Mouse (Mus musculus) hindbrain, embryonic 16.5 days (tissue): ENCODE measurements around the gene Rnf166. TPM values are rescaled to one million over a fixed set of nuclear protein-coding genes. Genes with fewer than 3 reads are reported as not detected.

ENCODE experiments used
- ATAC-seq: fragments of 200-750 bp; cut with Nextera tagmentation; 2 replicates; pipeline ENCODE4 v1.8.0; 2017; ENCODE audit warnings: moderate TSS enrichment, moderate library complexity
- H3K27ac ChIP-seq: fragments of 300-500 bp; sonication (generic); 2 replicates; pipeline ENCODE4 v1.5.1; 2014; ENCODE audit warnings: low read depth, mild to moderate bottlenecking, control low read depth, low read length, moderate library complexity
- H3K27me3 ChIP-seq: fragments of 300-500 bp; sonication (generic); replicated peaks from 2 replicates; pipeline ENCODE4 v1.6.1; 2014; ENCODE audit warnings: low read length; ENCODE audit not compliant: control insufficient read depth, insufficient read depth
- H3K36me3 ChIP-seq: fragments of 300-500 bp; sonication (generic); 2 replicates; pipeline ENCODE4 v1.6.1; 2014; ENCODE audit warnings: mild to moderate bottlenecking, low read length, moderate library complexity, mixed read lengths; ENCODE audit not compliant: control insufficient read depth, insufficient read depth
- H3K4me1 ChIP-seq: fragments of 300-500 bp; sonication (generic); 2 replicates; pipeline ENCODE4 v1.6.1; 2014; ENCODE audit warnings: low read depth, low read length; ENCODE audit not compliant: control insufficient read depth, insufficient read depth
- H3K4me2 ChIP-seq: fragments of 300-500 bp; sonication (generic); 2 replicates; pipeline ENCODE4 v1.6.1; 2014; ENCODE audit warnings: mild to moderate bottlenecking, low read length, control low read depth, moderate library complexity
- H3K4me3 ChIP-seq: fragments of 300-500 bp; sonication (generic); 2 replicates; pipeline ENCODE4 v1.5.1; 2014; ENCODE audit warnings: mild to moderate bottlenecking, low read length, control low read depth, moderate library complexity
- H3K9ac ChIP-seq: fragments of 300-500 bp; sonication (generic); 2 replicates; pipeline ENCODE4 v1.6.1; 2014; ENCODE audit warnings: low read depth, mild to moderate bottlenecking, control low read depth, low read length, moderate library complexity
- H3K9me3 ChIP-seq: fragments of 300-500 bp; sonication (generic); 2 replicates; pipeline ENCODE4 v1.6.1; 2014; ENCODE audit warnings: mild to moderate bottlenecking, low read length, moderate library complexity; ENCODE audit not compliant: control insufficient read depth
- WGBS: fragments of 180-500 bp; shearing (Covaris S2); extraction: QIAGEN DNeasy Blood & Tissue Kit; methylation state at CpG from one replicate; pipeline ENCODE4 v1.1.7; 2014; 5-methylcytosine and 5-hydroxymethylcytosine counted together
- polyA plus RNA-seq: library from polyadenylated mRNA; unstranded; fragments of >200 nt; fragmentation: Nextera tagmentation; extraction: Ambion mirVana; gene quantifications from 2 replicates; pipeline ENCODE4 v1.2.1, GENCODE M21; 2015

The Rnf166 gene
- polyA plus RNA-seq, 1 experiment from 2014 or later, result 30.9 TPM

GRCm38 (mm10) chr8:122445203-122445602 is 30.7 kb downstream of the Rnf166 start:
- H3K9me3 ChIP-seq, result no peaks in the 10 kb centered on the region
- no peak overlapping the region for H3K9ac ChIP-seq
- H3K27me3 ChIP-seq, result no peaks in the 10 kb centered on the region
- H3K27ac ChIP-seq, result no peak overlapping the region; the same call in 1 of the 2 replicates
- no peaks in the 10 kb centered on the region for H3K36me3 ChIP-seq
- H3K4me3 ChIP-seq, result no peak overlapping the region
- peaks cover 22% of the 10 kb centered on the region for H3K4me1 ChIP-seq
- peak overlapping the region; percentile 62 for H3K4me2 ChIP-seq
- whole genome bisulfite sequencing, result 66% methylated on average over 3 of the region's 3 CpGs
- no peak for ATAC-seq

DNA sequence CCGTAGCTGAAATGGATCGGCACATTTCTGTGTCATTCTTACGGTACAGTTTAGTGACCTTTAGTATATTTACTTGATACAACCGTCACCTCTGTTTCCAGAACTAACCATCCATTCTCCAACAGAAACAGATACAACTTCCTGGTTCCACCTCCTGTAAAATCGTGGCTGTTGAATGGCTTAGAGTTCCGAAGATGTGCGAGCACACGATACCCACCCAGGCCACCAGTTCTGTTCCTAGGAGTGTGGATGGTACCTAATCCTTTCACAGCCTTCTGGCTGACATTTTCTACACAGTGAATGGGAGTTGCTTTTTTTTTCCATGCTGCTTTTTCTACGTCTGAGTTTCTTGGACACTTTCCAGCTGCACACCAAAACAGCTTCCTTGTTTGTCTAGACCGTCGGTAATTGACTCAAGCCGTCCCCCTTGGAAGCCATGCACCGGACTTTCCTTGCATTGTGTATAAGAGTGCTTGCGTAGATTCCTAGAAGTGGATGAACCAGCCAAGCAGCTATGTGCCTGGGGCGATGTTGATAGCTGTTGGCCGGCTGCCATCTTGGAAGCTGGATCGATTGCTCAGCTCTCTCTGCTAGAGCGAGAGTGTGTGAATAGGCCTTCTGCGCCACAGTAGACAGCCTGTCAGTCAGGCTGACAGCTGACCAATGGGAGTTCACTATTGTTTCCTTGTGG is 31.7 kb downstream of the Rnf166 start:
- Histone ChIP-seq H3K4me2 (peak overlapping the region; percentile 62), H3K36me3 (0 out of 2 replicates have a peak, but pooled peaks cover 1% of the 10 kb centered on the region), H3K4me3 (peak overlapping the region; percentile 67), H3K27ac (peak overlapping the region; percentile 97), H3K9me3 (no peaks in the 10 kb centered on the region), H3K27me3 (no peaks in the 10 kb centered on the region), H3K9ac (peak overlapping the region; percentile 79), H3K4me1 (peaks cover 22% of the 10 kb centered on the region)
- WGBS, result 7% methylated on average over 19 of the region's 19 CpGs
- peak; percentile 9; the same call in 1 of the 2 replicates for ATAC-seq

DNA sequence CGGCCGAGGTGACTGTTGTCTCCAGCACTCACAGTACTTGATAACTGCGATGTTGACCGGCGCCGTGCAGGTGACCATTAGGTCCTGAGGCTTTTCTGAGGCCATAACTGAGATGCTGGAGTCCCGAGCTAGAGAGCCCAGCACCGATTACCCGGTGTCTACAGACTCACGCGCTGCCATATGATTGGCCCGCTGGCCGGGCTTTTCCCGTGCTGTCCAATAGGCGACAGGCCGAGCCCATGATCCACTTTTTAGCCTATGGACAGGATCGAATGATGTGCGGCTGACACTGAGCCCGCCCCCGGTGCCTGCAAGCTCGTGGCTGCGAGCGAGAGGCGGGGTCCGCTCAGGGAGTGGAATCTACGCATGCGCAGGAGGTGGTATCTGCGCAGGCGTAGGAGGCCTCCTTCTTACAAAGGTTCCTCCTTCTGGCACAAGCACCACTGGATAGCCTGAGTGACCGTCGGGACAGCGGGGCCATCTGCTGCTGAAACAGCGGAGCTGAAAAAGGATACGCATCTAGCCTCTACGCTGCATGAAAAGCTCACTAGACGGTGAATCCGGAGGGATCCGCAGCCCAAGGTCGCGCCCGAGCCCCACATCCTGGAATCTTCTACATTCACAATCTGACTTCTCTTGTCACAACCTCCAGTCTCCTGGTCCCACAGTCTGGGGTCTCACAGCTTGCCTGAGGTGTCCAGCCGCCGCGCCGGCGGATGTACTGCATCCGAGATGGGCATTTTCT is 32.4 kb downstream of the Rnf166 start, which contains the start of gene Mvd:
Gene Mvd, minus strand, starts transcription at position 161 of the 745 bp plus-strand sequence.
- Histone ChIP-seq H3K27ac (peak within 1 kb of the TSS; percentile 97), H3K27me3 (no peaks in the 10 kb centered on the region), H3K4me1 (peaks cover 22% of the 10 kb centered on the region), H3K9me3 (no peaks in the 10 kb centered on the region), H3K4me2 (peak within 1 kb of the TSS; percentile 84), H3K4me3 (peak within 1 kb of the TSS; percentile 67), H3K9ac (peak within 1 kb of the TSS; percentile 79), H3K36me3 (0 out of 2 replicates have a peak, but pooled peaks cover 2% of the 10 kb centered on the region)
- WGBS, result under 1% methylated on average over 47 of the region's 47 CpGs
- peak; percentile 99 for ATAC-seq

- H3K4me1 ChIP-seq, result peaks cover 22% of the 10 kb centered on the region
- peaks cover 9% of the 10 kb centered on the region; the same call in 1 of the 2 replicates for H3K36me3 ChIP-seq
- peak overlapping the region; percentile 74 for H3K9ac ChIP-seq
- ATAC-seq, result peak; percentile 10; the same call in 1 of the 2 replicates
- H3K4me3 ChIP-seq, result peak overlapping the region; percentile 63
- H3K9me3 ChIP-seq, result no peaks in the 10 kb centered on the region
- no peaks in the 10 kb centered on the region for H3K27me3 ChIP-seq
- WGBS, result under 1% methylated on average over 12 of the region's 12 CpGs
- H3K27ac ChIP-seq, result peak overlapping the region; percentile 86
- H3K4me2 ChIP-seq, result peak overlapping the region; percentile 84
These were observed 33.1 kb downstream of the Rnf166 start for GRCm38 (mm10) chr8:122442781-122443180.

DNA sequence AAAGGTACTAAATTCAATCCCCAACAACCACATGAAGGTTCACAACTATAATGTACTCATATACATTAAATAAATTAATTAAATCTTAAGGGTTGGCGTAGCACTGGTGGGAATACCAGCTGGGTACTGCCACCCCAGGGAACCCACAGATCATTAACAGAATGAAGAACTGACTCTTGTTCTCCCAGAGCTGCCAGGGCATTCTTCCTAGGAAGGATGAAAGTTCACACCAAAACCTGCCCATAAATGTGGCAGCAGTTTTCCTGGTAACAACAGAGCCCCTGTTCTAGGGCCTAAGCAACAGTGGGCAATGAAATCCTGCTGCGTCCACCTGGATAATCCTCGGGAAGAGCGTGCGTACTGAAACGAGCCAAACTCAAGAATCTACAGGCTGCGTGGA is 33.5 kb downstream of the Rnf166 start:
- Histone ChIP-seq H3K27me3 (no peaks in the 10 kb centered on the region), H3K9ac (peak overlapping the region; percentile 74), H3K4me3 (peak overlapping the region; percentile 63), H3K4me2 (peak overlapping the region; percentile 84), H3K9me3 (no peaks in the 10 kb centered on the region), H3K36me3 (peaks cover 10% of the 10 kb centered on the region; the same call in 1 of the 2 replicates), H3K4me1 (peaks cover 22% of the 10 kb centered on the region), H3K27ac (peak overlapping the region; percentile 86)
- WGBS, result 12% methylated on average over 7 of the region's 7 CpGs
- no peak for ATAC-seq

DNA sequence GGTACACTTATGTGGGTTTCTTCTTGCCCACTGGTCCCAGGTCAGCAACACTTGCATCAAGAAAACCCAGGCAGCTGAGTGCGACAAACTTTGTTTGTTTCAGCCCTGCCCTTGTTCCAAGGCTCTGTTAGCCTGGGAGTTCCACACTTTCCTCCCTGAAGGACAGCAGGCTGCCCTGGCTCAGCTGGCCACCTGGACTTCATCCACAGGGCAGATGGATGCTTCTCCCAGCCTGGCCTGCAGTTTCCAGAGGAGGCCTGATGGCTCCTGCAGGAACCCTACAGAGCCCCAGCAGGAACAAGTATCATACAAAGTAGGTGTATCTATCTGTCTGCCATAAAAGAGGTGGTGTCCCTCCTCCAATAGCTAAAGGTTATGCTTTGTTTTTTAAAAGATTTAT is 34.5 kb downstream of the Rnf166 start:
- H3K9me3 ChIP-seq, result no peaks in the 10 kb centered on the region
- H3K4me1 ChIP-seq, result peaks cover 22% of the 10 kb centered on the region
- no peak overlapping the region for H3K4me2 ChIP-seq
- H3K4me3 ChIP-seq, result no peak overlapping the region
- no peak overlapping the region for H3K9ac ChIP-seq
- no peaks in the 10 kb centered on the region for H3K27me3 ChIP-seq
- peaks cover 16% of the 10 kb centered on the region for H3K36me3 ChIP-seq
- WGBS, result 100% methylated on average over 1 of the region's 1 CpGs
- H3K27ac ChIP-seq, result no peak overlapping the region
- ATAC-seq, result no peak

GRCm38 (mm10) chr8:122439336-122439735 is 36.5 kb downstream of the Rnf166 start:
- Histone ChIP-seq H3K4me1 (peaks cover 12% of the 10 kb centered on the region), H3K36me3 (peaks cover 28% of the 10 kb centered on the region), H3K27ac (no peak overlapping the region), H3K27me3 (no peaks in the 10 kb centered on the region), H3K4me2 (no peak overlapping the region), H3K9ac (no peak overlapping the region), H3K9me3 (peaks cover 3% of the 10 kb centered on the region; the same call in 1 of the 2 replicates), H3K4me3 (no peak overlapping the region)
- no peak for ATAC-seq
- WGBS, result 85% methylated on average over 16 of the region's 16 CpGs

DNA sequence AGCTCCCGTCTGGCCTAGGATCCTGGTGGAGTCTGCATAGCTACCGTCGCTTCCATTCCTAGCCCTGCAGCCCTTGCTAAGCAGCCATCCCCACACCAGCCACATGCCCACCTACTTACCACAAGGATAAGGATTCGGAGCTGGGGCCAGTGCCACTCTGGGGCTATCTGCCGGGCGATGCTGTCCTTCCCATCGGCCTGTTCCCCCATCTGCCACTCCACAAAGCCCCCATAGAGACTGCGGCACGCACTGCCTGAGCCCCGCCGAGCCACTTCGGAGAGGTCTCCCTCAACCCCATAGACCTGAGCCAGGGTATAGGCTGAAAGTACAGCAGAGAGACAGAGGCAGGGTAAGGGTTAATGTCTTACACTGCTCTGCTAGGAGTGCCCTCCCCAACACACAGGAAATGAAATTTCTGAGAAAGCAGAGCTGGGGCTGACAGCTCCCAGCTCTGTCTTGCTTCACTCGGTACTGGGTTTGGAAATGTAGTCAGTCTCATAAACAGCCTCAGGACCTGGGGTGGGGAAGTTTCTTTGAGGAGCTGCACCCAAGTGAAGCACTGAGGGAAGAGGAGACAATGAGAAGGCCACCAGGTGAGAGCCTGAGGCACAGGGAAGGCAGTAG is 38.0 kb downstream of the Rnf166 start:
- ATAC-seq, result no peak
- peaks cover 40% of the 10 kb centered on the region for H3K36me3 ChIP-seq

More for the DNA sequence above, 38.0 kb downstream of the Rnf166 start:
- Histone ChIP-seq H3K4me2 (no peak overlapping the region), H3K4me3 (no peak overlapping the region), H3K27me3 (peaks cover 3% of the 10 kb centered on the region), H3K4me1 (peaks cover 15% of the 10 kb centered on the region), H3K27ac (no peak overlapping the region), H3K9ac (no peak overlapping the region), H3K9me3 (peaks cover 3% of the 10 kb centered on the region; the same call in 1 of the 2 replicates)
- WGBS, result 94% methylated on average over 13 of the region's 13 CpGs
